Mouse (Mus musculus) heart, embryonic 14.5 days (tissue): Measurements from ENCODE around the gene Smcr8. TPM values are rescaled to one million over a fixed set of nuclear protein-coding genes. Genes with fewer than 3 reads are reported as not detected.

Experiments
- ATAC-seq: fragments of 200-750 bp; cut with Nextera tagmentation; 2 replicates; pipeline ENCODE4 v1.8.0; 2017; ENCODE audit warnings: low read depth, moderate TSS enrichment; ENCODE audit not compliant: insufficient number of reproducible peaks, insufficient read depth, low FRiP score
- H3K27ac ChIP-seq, 2 experiments: fragments of 200-500 bp in 1 of 2; fragments of 300-500 bp in 1 of 2; sonication (generic) in 1 of 2; replicated peaks in 1 of 2; 2 replicates each; pipeline ENCODE4 v1.5.1; 2012 to 2014; ENCODE audit warnings: low read depth in 2 of 2, low read length in 2 of 2, control low read depth in 1 of 2, mild to moderate bottlenecking in 1 of 2, mixed read lengths in 1 of 2; ENCODE audit not compliant: control insufficient read depth in 1 of 2, insufficient read depth in 1 of 2
- H3K27me3 ChIP-seq: fragments of 300-500 bp; sonication (generic); 2 replicates; pipeline ENCODE4 v1.6.1; 2014; ENCODE audit warnings: mild to moderate bottlenecking, low read length, control low read depth; ENCODE audit not compliant: control insufficient read depth, insufficient read depth
- H3K36me3 ChIP-seq: fragments of 300-500 bp; sonication (generic); 2 replicates; pipeline ENCODE4 v1.6.1; 2014; ENCODE audit warnings: mild to moderate bottlenecking, control low read depth, low read length, mixed read lengths; ENCODE audit not compliant: control insufficient read depth, insufficient read depth
- H3K4me1 ChIP-seq, 2 experiments: fragments of 200-500 bp in 1 of 2; fragments of 300-500 bp in 1 of 2; sonication (generic) in 1 of 2; 2 replicates each; pipeline ENCODE4 v1.6.1; 2012 to 2014; ENCODE audit warnings: low read length in 2 of 2, control low read depth in 1 of 2, mixed read lengths in 1 of 2; ENCODE audit not compliant: control insufficient read depth in 2 of 2, insufficient read depth in 2 of 2
- H3K4me2 ChIP-seq: fragments of 300-500 bp; sonication (generic); 2 replicates; pipeline ENCODE4 v1.6.1; 2014; ENCODE audit warnings: mild to moderate bottlenecking, low read length
- H3K4me3 ChIP-seq, 2 experiments: fragments of 200-500 bp in 1 of 2; fragments of 300-500 bp in 1 of 2; sonication (generic) in 1 of 2; 2 replicates each; pipeline ENCODE4 v1.5.1; 2012 to 2014; ENCODE audit warnings: low read length in 2 of 2, mild to moderate bottlenecking in 2 of 2, control low read depth in 1 of 2, low read depth in 1 of 2, moderate library complexity in 1 of 2; ENCODE audit not compliant: control insufficient read depth in 1 of 2, insufficient read depth in 1 of 2
- H3K9ac ChIP-seq: fragments of 300-500 bp; sonication (generic); 2 replicates; pipeline ENCODE4 v1.6.1; 2014; ENCODE audit warnings: mild to moderate bottlenecking, low read length
- H3K9me3 ChIP-seq: fragments of 300-500 bp; sonication (generic); 2 replicates; pipeline ENCODE4 v1.6.1; 2016; ENCODE audit warnings: low read length, control low read depth; ENCODE audit not compliant: control insufficient read depth
- WGBS: fragments of 180-500 bp; shearing (Covaris S2); extraction: QIAGEN DNeasy Blood & Tissue Kit; methylation state at CpG from one replicate; pipeline ENCODE4 v1.1.7; 2014; 5-methylcytosine and 5-hydroxymethylcytosine counted together
- polyA plus RNA-seq: library from polyadenylated mRNA; unstranded; fragments of >200 nt; fragmentation: Nextera tagmentation; extraction: Ambion mirVana; gene quantifications from 2 replicates; pipeline ENCODE4 v1.2.1, GENCODE M21; 2014

Gene Smcr8
- 4.6 and 4.9 TPM in 2 replicates for polyA plus RNA-seq

DNA sequence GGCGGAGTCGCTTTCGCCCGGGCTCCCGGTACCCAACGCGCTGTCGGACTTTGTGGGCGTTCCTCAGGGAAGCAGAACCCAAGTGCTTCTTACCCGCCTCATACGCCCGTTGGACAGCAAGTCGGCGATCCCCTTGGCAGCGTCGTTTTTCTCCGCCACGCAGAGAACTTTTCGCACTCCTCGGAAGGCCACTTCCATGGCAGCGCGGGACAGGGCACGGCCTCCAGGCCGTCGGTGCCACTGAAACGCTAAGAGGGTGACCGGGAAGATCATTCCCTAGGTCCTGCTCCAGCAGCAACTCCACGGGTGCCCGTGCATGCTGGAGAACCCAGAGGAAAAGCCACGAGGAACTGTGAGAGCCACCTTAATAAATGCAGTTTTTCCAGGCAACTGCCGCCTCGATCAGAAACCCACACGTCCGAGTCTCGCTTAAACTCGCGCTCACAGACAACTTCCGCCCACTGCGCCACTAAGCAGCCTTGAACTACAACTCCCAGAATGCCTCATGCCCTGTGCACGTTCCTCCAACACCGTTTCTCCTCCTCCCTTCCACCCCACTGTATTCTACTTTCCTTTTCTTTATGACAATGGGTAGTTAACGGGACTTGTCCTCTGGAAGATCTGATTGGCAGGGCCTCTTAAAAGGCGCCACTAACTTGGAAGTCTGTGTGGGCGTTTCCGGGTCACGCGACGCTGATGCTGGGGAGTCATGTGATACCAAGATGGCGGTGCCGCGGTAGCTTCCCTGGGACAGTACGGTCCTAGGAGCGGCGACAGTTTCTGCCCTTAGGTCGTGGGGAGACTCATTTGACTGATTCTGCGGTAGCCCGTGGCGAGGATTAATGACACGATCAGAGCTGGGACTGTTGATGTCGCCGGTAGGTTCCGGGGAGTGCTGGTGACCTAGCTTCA lies at the start of gene Smcr8, which contains the start of gene Top3a:
Smcr8 (plus strand) TSS at position 696 of the 912 bp plus-strand sequence.
Top3a (minus strand) TSS at position 537 of the 912 bp plus-strand sequence.
- Histone ChIP-seq H3K27me3 (no peaks in the 10 kb centered on the region), H3K4me1 (peaks cover 33 to 58% of the 10 kb centered on the region in 2 experiments), H3K4me3 (peak within 1 kb of the TSS; percentile 67 to 88), H3K9ac (peak within 1 kb of the TSS; percentile 82), H3K27ac (peak within 1 kb of the TSS; percentile 64 to 91), H3K4me2 (peak within 1 kb of the TSS; percentile 94), H3K9me3 (no peaks in the 10 kb centered on the region), H3K36me3 (peaks cover 30% of the 10 kb centered on the region)
- peak; percentile 92 for ATAC-seq
- under 1% methylated on average over 62 of the region's 62 CpGs for WGBS

GRCm38 (mm10) chr11:60728260-60728761 lies 49.0 kb upstream of the Smcr8 start, which contains the start of gene Mief2:
Mief2 (plus strand) TSS chr11:60728398.
- Histone ChIP-seq H3K9me3 (no peaks in the 10 kb centered on the region), H3K36me3 (peaks cover 50% of the 10 kb centered on the region), H3K4me3 (peak within 1 kb of the TSS; percentile 85 to 89), H3K4me1 (peaks cover 13 to 25% of the 10 kb centered on the region in 2 experiments), H3K4me2 (peak within 1 kb of the TSS; percentile 80), H3K27me3 (no peaks in the 10 kb centered on the region), H3K9ac (peak within 1 kb of the TSS; percentile 94), H3K27ac (peak within 1 kb of the TSS; percentile 84 to 91)
- WGBS: under 1% methylated on average over 44 of the region's 44 CpGs
- ATAC-seq: peak; percentile 87

- peak overlapping the region in 1 of 2 experiments; percentile 89; a peak in 1 of 4 replicates for H3K4me3 ChIP-seq
- H3K9ac ChIP-seq: peak overlapping the region; percentile 81
- H3K27ac ChIP-seq: 0 out of 4 replicates have a peak overlapping the region, but pooled peaks of 1 of the 2 experiments have one; percentile 91
- H3K36me3 ChIP-seq: peaks cover 48% of the 10 kb centered on the region
- no peaks in the 10 kb centered on the region for H3K9me3 ChIP-seq
- H3K4me1 ChIP-seq: peaks cover 13 to 25% of the 10 kb centered on the region in 2 experiments
- ATAC-seq: no peak
- H3K27me3 ChIP-seq: no peaks in the 10 kb centered on the region
- 62% methylated on average over 6 of the region's 6 CpGs for WGBS
- peak overlapping the region; percentile 80 for H3K4me2 ChIP-seq
Observed at GRCm38 (mm10) chr11:60729217-60729641, 48.1 kb upstream of the Smcr8 start.

DNA sequence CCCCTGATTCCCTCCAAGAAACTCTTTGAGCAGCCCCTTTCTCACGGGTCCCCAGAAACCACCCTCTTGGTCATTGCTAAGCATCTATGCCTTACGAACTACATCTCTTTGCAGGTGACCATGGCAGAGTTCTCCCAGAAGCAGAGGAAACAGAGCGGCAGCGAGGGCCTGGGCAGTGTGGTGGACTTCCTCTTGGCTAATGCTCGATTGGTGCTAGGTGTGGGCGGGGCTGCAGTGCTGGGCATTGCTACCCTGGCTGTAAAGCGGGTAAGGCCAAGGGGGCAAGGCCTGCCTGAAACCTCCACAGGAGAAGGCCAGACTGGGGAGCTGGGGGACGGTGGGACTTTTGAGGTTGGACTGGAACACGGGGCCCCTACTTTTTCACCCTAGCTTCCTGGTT lies 47.2 kb upstream of the Smcr8 start:
- no peak overlapping the region for H3K9ac ChIP-seq
- H3K36me3 ChIP-seq: peaks cover 39% of the 10 kb centered on the region
- 85% methylated on average over 9 of the region's 9 CpGs for WGBS
- peaks cover 13 to 25% of the 10 kb centered on the region in 2 experiments for H3K4me1 ChIP-seq
- no peaks in the 10 kb centered on the region for H3K9me3 ChIP-seq
- H3K27me3 ChIP-seq: no peaks in the 10 kb centered on the region
- no peak overlapping the region for H3K4me2 ChIP-seq
- no peak for ATAC-seq
- H3K4me3 ChIP-seq: no peak overlapping the region
- no peak overlapping the region for H3K27ac ChIP-seq

DNA sequence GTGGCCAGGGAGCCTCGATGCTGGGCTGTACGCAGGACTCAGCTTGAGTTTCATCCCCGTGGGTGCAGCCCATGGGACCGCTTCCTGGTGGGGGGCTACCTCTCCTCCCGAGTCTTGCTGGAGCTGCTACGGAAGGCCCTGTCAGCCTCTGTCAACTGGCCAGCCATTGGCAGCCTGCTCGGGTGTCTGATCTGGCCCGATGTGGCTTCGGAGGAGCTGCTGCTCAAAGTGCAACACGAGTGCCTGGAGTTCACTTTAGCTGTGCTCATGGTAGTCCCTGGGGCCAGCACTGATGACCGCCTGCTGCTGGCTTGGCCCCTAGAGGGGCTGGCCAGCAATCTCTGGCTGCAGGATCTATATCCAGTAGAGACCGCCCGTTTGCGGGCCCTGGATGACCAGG lies 46.1 kb upstream of the Smcr8 start:
- H3K27ac ChIP-seq: no peak overlapping the region
- no peak overlapping the region for H3K4me3 ChIP-seq
- H3K4me1 ChIP-seq: peaks cover 10 to 20% of the 10 kb centered on the region in 2 experiments
- no peaks in the 10 kb centered on the region for H3K9me3 ChIP-seq
- no peak for ATAC-seq
- peaks cover 39% of the 10 kb centered on the region for H3K36me3 ChIP-seq
- H3K27me3 ChIP-seq: no peaks in the 10 kb centered on the region
- WGBS: 88% methylated on average over 14 of the region's 14 CpGs
- H3K9ac ChIP-seq: no peak overlapping the region
- H3K4me2 ChIP-seq: no peak overlapping the region

GRCm38 (mm10) chr11:60734206-60734605 lies 43.1 kb upstream of the Smcr8 start:
- Histone ChIP-seq H3K9me3 (no peaks in the 10 kb centered on the region), H3K27me3 (no peaks in the 10 kb centered on the region), H3K36me3 (peaks cover 39% of the 10 kb centered on the region), H3K4me3 (no peak overlapping the region), H3K4me2 (no peak overlapping the region), H3K27ac (no peak overlapping the region), H3K9ac (no peak overlapping the region), H3K4me1 (peaks cover 1 to 4% of the 10 kb centered on the region in 2 experiments)
- no peak for ATAC-seq
- 63% methylated on average over 2 of the region's 2 CpGs for WGBS

DNA sequence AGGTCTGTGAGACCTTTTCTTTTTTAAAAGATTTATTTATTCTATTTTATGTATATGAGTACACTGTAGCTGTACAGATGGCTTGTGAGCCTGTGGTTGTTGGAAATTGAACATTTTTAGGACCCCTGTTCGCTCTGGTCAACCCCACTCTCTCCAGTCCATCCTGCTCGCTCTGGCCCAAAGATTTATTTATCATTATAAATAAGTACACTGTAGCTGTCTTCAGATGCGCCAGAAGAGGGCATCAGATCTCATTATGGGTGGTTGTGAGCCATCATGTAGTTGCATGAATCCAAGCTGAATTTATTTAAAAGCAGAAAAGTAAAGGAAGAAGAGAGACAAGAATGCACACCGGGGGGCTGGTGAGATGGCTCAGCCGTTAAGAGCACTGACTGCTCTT lies 42.1 kb upstream of the Smcr8 start:
- Histone ChIP-seq H3K4me3 (no peak overlapping the region), H3K4me2 (no peak overlapping the region), H3K4me1 (no peaks in the 10 kb centered on the region; a peak in 1 of 4 replicates), H3K9ac (no peak overlapping the region), H3K36me3 (peaks cover 46% of the 10 kb centered on the region), H3K27ac (no peak overlapping the region), H3K9me3 (no peaks in the 10 kb centered on the region), H3K27me3 (no peaks in the 10 kb centered on the region)
- 82% methylated on average over 5 of the region's 5 CpGs for WGBS
- no peak for ATAC-seq
